Mouse (Mus musculus): Measurements from ENCODE around the gene Htr3a. TPM values are rescaled to one million over a fixed set of nuclear protein-coding genes. Genes with fewer than 3 reads are reported as not detected.

Gene Htr3a
- not detected for total RNA-seq (2023)

DNA sequence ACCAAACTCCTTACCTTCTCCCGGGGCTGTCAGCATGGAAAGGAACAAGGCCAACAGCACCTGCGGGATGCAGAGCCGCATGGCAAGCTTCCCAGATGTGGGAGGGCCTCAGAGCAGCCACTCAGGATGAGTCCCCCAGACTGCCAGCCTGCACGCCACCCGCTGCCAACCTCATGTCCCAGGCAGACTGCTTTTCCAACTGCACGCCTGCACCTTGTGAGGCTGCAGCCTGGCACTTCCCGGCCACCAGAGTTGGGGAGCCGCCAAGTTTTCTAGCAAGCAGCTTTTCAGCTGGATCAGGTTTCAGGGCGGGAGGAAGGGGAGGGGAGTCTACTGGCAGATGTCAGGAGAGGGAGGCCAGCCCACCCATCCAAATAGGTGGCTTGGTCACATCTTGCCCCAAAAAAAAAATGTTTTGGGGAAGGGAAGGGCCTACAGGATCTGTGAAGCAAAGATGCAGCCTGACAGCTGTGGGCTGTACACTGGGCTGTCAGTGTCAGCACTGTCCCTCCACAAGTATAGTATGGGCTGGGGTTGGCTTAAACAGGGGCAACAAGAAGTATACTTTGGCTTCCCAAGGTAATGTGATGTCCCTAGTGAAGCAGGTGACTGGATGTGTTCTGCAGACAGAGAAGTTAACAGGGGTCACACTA lies at the start of gene Htr3a:
TSS of gene Htr3a (minus strand) at position 215 of the 653 bp plus-strand sequence.

Other genes starting within 250 kb of the Htr3a start
- 10 to 100 TPM; 24.6 to 25.3 TPM for gene Zbtb16, start 74.9 kb downstream of the Htr3a start, total RNA-seq (2023)
- not detected for gene Htr3b, start 53.9 kb upstream of the Htr3a start, total RNA-seq (2023)
- 10 to 100 TPM; 12.1 to 16.5 TPM for gene Usp28, start 74.3 kb upstream of the Htr3a start, total RNA-seq (2023)
- 10 to 100 TPM; 19.1 to 22.4 TPM for gene Zw10, start 144.5 kb upstream of the Htr3a start, total RNA-seq (2023)
- not detected for gene Tmprss5, start 170.2 kb upstream of the Htr3a start, total RNA-seq (2023)

Data from monocyte, adult 59 days (primary cell).